Mouse (Mus musculus) lung, adult 2 months (tissue): Measurements from ENCODE around the gene Hfe2. TPM values are rescaled to one million over a fixed set of nuclear protein-coding genes. Genes with fewer than 3 reads are reported as not detected.
"Not testable (repeated sequence)": the region's sequence is repeated elsewhere in the genome, so short reads cannot be mapped to it uniquely, and the experiment has no call there.

Source experiments
- DNase-seq: peaks from one replicate; pipeline ENCODE4 v3.0.0; 2022
- H3K4me1 ChIP-seq: fragments of 200-500 bp; 2 replicates; pipeline ENCODE4 v1.6.1; 2011; ENCODE audit warnings: low read length; ENCODE audit not compliant: control insufficient read depth, insufficient read depth
- H3K4me3 ChIP-seq: fragments of 200-500 bp; replicated peaks from 2 replicates; pipeline ENCODE3; 2011; ENCODE audit warnings: low read depth, mild to moderate bottlenecking, control low read depth, low read length; ENCODE audit errors: extremely low read depth
- CTCF ChIP-seq: fragments of 200-500 bp; IDR thresholded peaks from 2 replicates; pipeline ENCODE4 v1.5.1; 2011; ENCODE audit warnings: mild to moderate bottlenecking, low read length, control low read depth; ENCODE audit not compliant: insufficient read depth
- POLR2A ChIP-seq: fragments of 200-500 bp; IDR thresholded peaks from 2 replicates; pipeline ENCODE4 v1.6.1; 2011; ENCODE audit warnings: low read depth, mild to moderate bottlenecking, control low read depth, low read length, borderline replicate concordance; ENCODE audit errors: extremely low read depth
- WGBS: fragments of 180-500 bp; shearing (Covaris S2); methylation state at CpG from one replicate; pipeline ENCODE4 v1.1.7; 2018; 5-methylcytosine and 5-hydroxymethylcytosine counted together
- polyA plus RNA-seq: library from polyadenylated mRNA; depleted of rRNA; stranded (reverse); fragments of >200 nt; gene quantifications from 2 replicates; pipeline ENCODE4 v1.2.3, GENCODE M21; 2012; rRNA removed

The Hfe2 gene
- polyA plus RNA-seq: 4.6 and 13.8 TPM in 2 replicates

- 60% methylated on average over 4 of the region's 4 CpGs for WGBS
- no peaks in the 10 kb centered on the region for H3K4me1 ChIP-seq
- H3K4me3 ChIP-seq: no peak within 1 kb of the TSS
- DNase-seq: no peak
- TF ChIP-seq CTCF (no peak), POLR2A (no peak)
Observed at GRCm38 (mm10) chr3:96524914-96525313, at the start of gene Hfe2. Hfe2 (plus strand) TSS chr3:96525172.

- WGBS: 46% methylated on average over 3 of the region's 3 CpGs
- Histone ChIP-seq H3K4me1 (no peaks in the 10 kb centered on the region), H3K4me3 (no peak overlapping the region)
- no peak for DNase-seq
- TF ChIP-seq CTCF: no peak
- no peak for TF ChIP-seq POLR2A
Observed at GRCm38 (mm10) chr3:96477084-96477483, 47.9 kb upstream of the Hfe2 start.

- DNase-seq: no peak
- TF ChIP-seq POLR2A (no peak), CTCF (no peak)
- WGBS: 69% methylated on average over 6 of the region's 6 CpGs
- H3K4me1 ChIP-seq: no peaks in the 10 kb centered on the region
- no peak overlapping the region for H3K4me3 ChIP-seq
Observed at GRCm38 (mm10) chr3:96477558-96477957, 47.4 kb upstream of the Hfe2 start.

GRCm38 (mm10) chr3:96479249-96479648, 45.7 kb upstream of the Hfe2 start:
- Histone ChIP-seq H3K4me3 (no peak overlapping the region), H3K4me1 (no peaks in the 10 kb centered on the region)
- WGBS: 34% methylated on average over 3 of the region's 3 CpGs
- no peak for DNase-seq
- TF ChIP-seq POLR2A: no peak
- TF ChIP-seq CTCF: no peak

- no peak overlapping the region for H3K4me3 ChIP-seq
- DNase-seq: no peak
- no peak for TF ChIP-seq CTCF
- TF ChIP-seq POLR2A: no peak
- WGBS: 82% methylated on average over 4 of the region's 4 CpGs
- H3K4me1 ChIP-seq: no peaks in the 10 kb centered on the region
Observed at GRCm38 (mm10) chr3:96480684-96481270, 44.2 kb upstream of the Hfe2 start.

- TF ChIP-seq CTCF: no peak
- TF ChIP-seq POLR2A: no peak
- no peaks in the 10 kb centered on the region for H3K4me1 ChIP-seq
- DNase-seq: no peak
- no peak overlapping the region for H3K4me3 ChIP-seq
- WGBS: 95% methylated on average over 3 of the region's 3 CpGs
Observed at GRCm38 (mm10) chr3:96481856-96482255, 43.1 kb upstream of the Hfe2 start.

- no peak for TF ChIP-seq POLR2A
- no peak for TF ChIP-seq CTCF
- Histone ChIP-seq H3K4me3 (no peak overlapping the region), H3K4me1 (no peaks in the 10 kb centered on the region)
- 90% methylated on average over 13 of the region's 13 CpGs for WGBS
- no peak for DNase-seq
Observed at GRCm38 (mm10) chr3:96482451-96482850, 42.5 kb upstream of the Hfe2 start.

GRCm38 (mm10) chr3:96483044-96483443, 41.9 kb upstream of the Hfe2 start:
- WGBS: 60% methylated on average over 7 of the region's 7 CpGs
- DNase-seq: not testable (repeated sequence)

GRCm38 (mm10) chr3:96483946-96484345, 41.0 kb upstream of the Hfe2 start:
- no peak for DNase-seq
- WGBS: 92% methylated on average over 2 of the region's 2 CpGs
- Histone ChIP-seq H3K4me3 (no peak overlapping the region), H3K4me1 (no peaks in the 10 kb centered on the region)
- TF ChIP-seq POLR2A (no peak), CTCF (no peak)

More at GRCm38 (mm10) chr3:96483044-96483443, 41.9 kb upstream of the Hfe2 start:
- not testable (repeated sequence) for H3K4me1 ChIP-seq, H3K4me3 ChIP-seq

- TF ChIP-seq POLR2A: no peak
- TF ChIP-seq CTCF: no peak
- WGBS: 89% methylated on average over 4 of the region's 4 CpGs
- H3K4me3 ChIP-seq: no peak overlapping the region
- H3K4me1 ChIP-seq: no peaks in the 10 kb centered on the region
- DNase-seq: no peak
Observed at GRCm38 (mm10) chr3:96484921-96485320, 40.1 kb upstream of the Hfe2 start.

GRCm38 (mm10) chr3:96485361-96485760, 39.6 kb upstream of the Hfe2 start:
- WGBS: 90% methylated on average over 2 of the region's 2 CpGs
- no peak for DNase-seq

GRCm38 (mm10) chr3:96486064-96486827, 38.7 kb upstream of the Hfe2 start:
- not testable (repeated sequence) for H3K4me1 ChIP-seq, H3K4me3 ChIP-seq, DNase-seq
- WGBS: 0% methylated on average over 4 of the region's 34 CpGs

More at GRCm38 (mm10) chr3:96485361-96485760, 39.6 kb upstream of the Hfe2 start:
- TF ChIP-seq POLR2A: no peak
- no peak for TF ChIP-seq CTCF
- no peak overlapping the region for H3K4me3 ChIP-seq
- no peaks in the 10 kb centered on the region for H3K4me1 ChIP-seq

- WGBS: 8% methylated on average over 9 of the region's 38 CpGs
- DNase-seq, H3K4me1 ChIP-seq: not testable (repeated sequence)
- H3K4me3 ChIP-seq: peak overlapping the region; percentile 34
Observed at GRCm38 (mm10) chr3:96486828-96487559, 38.0 kb upstream of the Hfe2 start.
